Mouse (Mus musculus) cortical plate, adult 2 months (tissue): ENCODE measurements around the gene Camta1. TPM values are rescaled to one million over a fixed set of nuclear protein-coding genes. Genes with fewer than 3 reads are reported as not detected.

ENCODE experiments used
- H3K27ac ChIP-seq: fragments of 200-500 bp; 2 replicates; pipeline ENCODE4 v1.5.1; 2012; ENCODE audit warnings: low read length, control low read depth, inconsistent platforms; ENCODE audit not compliant: insufficient read depth
- H3K4me1 ChIP-seq: fragments of 200-500 bp; 2 replicates; pipeline ENCODE4 v1.6.1; 2011; ENCODE audit warnings: low read length; ENCODE audit not compliant: control insufficient read depth, insufficient read depth
- H3K4me3 ChIP-seq: fragments of 200-500 bp; 2 replicates; pipeline ENCODE4 v1.5.1; 2011; ENCODE audit warnings: mild to moderate bottlenecking, low read length, control low read depth; ENCODE audit not compliant: insufficient read depth
- CTCF ChIP-seq: fragments of 200-500 bp; IDR thresholded peaks from 2 replicates; pipeline ENCODE4 v1.5.1; 2011; ENCODE audit warnings: mild to moderate bottlenecking, control low read depth, low read length; ENCODE audit not compliant: insufficient read depth; ENCODE audit errors: extremely low read depth
- POLR2A ChIP-seq: fragments of 200-500 bp; IDR thresholded peaks from 2 replicates; pipeline ENCODE4 v1.6.1; 2011; ENCODE audit warnings: mild to moderate bottlenecking, low read length, control low read depth; ENCODE audit not compliant: insufficient read depth; ENCODE audit errors: extremely low read depth
- polyA plus RNA-seq: library from polyadenylated mRNA; depleted of rRNA; stranded (reverse); fragments of >200 nt; gene quantifications from 2 replicates; pipeline ENCODE4 v1.2.3, GENCODE M21; 2012

The Camta1 gene
- polyA plus RNA-seq, 1 experiment, result 111 TPM

- no peak overlapping the region for H3K4me3 ChIP-seq
- TF ChIP-seq POLR2A, result no peak
- TF ChIP-seq CTCF, result no peak
- peaks cover 2% of the 10 kb centered on the region; the same call in 1 of the 2 replicates for H3K4me1 ChIP-seq
- H3K27ac ChIP-seq, result no peak overlapping the region
Measured at GRCm38 (mm10) chr4:151535916-151536450, 325.7 kb downstream of the Camta1 start.

- TF ChIP-seq POLR2A (no peak), CTCF (no peak)
- Histone ChIP-seq H3K4me3 (no peak overlapping the region), H3K27ac (no peak overlapping the region)
Measured at GRCm38 (mm10) chr4:151533451-151533850, 328.2 kb downstream of the Camta1 start.

DNA sequence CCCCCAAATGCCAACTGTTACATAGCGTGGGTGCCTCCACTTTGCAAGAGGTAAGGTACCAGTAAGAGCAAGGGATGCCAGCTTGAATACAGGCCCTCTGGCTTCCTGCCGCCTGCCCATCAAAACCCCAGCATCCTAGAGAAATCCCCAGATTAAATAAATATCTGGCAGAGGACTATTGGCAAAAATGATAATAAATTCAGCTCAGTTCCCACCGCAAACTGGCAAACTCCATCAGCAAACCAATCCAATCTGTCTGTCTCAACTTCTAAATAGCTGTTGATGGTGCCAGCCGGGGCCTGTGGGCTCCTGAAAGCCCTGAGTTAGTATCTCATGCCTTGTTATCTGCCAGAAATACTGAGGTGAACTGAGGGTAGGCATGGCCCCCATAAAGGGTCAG is 333.2 kb downstream of the Camta1 start:
- no peak overlapping the region for H3K27ac ChIP-seq
- TF ChIP-seq CTCF (no peak), POLR2A (no peak)
- no peak overlapping the region for H3K4me3 ChIP-seq
- H3K4me1 ChIP-seq, result no peaks in the 10 kb centered on the region

More at GRCm38 (mm10) chr4:151533451-151533850, 328.2 kb downstream of the Camta1 start:
- H3K4me1 ChIP-seq, result no peaks in the 10 kb centered on the region

GRCm38 (mm10) chr4:151527763-151528162 is 333.9 kb downstream of the Camta1 start:
- no peak overlapping the region for H3K4me3 ChIP-seq
- no peak overlapping the region for H3K27ac ChIP-seq
- no peaks in the 10 kb centered on the region for H3K4me1 ChIP-seq
- TF ChIP-seq POLR2A (no peak), CTCF (no peak)

GRCm38 (mm10) chr4:151520103-151520502 is 341.6 kb downstream of the Camta1 start:
- Histone ChIP-seq H3K27ac (no peak overlapping the region), H3K4me1 (0 out of 2 replicates have a peak, but pooled peaks cover 1% of the 10 kb centered on the region), H3K4me3 (no peak overlapping the region)
- TF ChIP-seq POLR2A (no peak), CTCF (no peak)

DNA sequence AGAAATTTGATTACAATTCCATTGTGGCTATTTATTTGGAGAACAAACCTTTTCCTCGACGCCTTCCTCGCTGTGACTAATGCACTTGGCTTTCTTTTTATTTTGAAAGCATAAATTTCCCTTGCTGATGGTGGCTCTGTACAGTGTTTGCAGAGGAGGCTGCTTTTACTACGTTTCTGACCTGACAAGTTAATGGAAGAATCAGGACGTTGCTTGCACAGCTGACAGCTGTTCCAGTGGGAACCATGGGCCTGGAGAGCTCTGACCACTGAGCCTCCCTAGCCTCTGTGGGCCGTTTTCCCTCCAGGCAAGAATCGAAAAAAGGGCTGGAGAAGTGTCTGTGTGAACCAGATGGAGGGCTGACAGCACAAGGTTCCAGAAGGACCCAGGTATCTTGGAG is 342.7 kb downstream of the Camta1 start:
- TF ChIP-seq CTCF (no peak), POLR2A (no peak)
- Histone ChIP-seq H3K27ac (no peak overlapping the region), H3K4me1 (0 out of 2 replicates have a peak, but pooled peaks cover 1% of the 10 kb centered on the region), H3K4me3 (no peak overlapping the region)

DNA sequence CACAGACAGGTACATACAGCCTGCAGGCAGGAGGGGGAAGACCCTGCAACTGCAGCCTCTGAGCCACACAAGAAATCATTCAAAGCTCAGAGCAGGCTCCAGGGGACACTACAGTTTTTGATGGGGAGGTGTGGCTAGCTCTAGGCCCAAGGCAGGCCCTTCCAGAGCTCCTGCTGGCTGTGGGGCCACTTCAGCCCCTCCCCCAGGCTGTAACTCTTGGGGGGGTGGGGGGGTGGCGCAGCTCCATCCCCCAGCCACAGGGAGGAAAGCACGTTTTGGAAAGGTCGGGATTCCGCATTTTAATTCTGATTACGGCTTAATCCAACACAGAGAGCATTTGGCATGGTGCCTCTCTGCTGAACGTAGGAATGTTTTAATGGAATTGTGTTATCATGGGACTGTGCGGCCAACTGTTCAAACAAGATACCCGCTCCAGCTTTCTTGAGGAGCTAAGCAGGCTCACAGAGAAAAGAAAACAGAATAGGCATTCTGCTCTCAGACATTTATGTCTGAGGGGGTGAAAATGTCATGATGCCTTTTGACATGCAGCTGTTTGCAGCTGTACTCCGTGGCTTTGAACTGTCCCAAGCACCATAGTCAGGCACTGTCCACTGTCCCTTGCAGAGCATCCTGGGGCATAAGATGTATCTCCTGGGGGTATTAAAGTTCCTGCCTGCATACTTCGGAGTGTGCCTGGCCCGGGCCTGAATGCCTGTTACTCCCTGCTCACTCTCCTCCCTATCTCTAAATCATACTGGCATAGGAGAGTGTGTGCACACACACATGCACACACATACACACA is 344.5 kb downstream of the Camta1 start:
- H3K27ac ChIP-seq, result no peak overlapping the region
- H3K4me3 ChIP-seq, result no peak overlapping the region
- H3K4me1 ChIP-seq, result 0 out of 2 replicates have a peak, but pooled peaks cover 1% of the 10 kb centered on the region
- TF ChIP-seq CTCF, result no peak

DNA sequence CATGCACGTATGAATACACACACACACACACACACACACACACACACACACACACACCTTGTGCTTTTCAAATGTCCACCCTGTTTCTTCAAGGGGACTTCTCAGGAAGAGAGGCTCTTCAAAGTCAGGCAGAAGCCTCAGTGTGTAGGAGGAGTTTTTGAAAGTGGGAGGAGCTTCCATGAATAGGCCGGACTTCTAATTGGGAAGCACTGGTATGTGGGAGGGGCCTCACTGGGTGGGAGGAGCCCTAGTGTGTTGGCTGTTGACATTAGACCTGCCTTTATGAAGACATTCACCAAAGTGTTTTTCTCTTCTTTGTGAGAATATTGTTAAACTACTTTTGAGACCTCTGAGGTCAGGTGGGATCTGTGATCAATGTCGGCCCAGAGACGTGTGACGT is 346.4 kb downstream of the Camta1 start:
- Histone ChIP-seq H3K27ac (no peak overlapping the region), H3K4me3 (no peak overlapping the region), H3K4me1 (0 out of 2 replicates have a peak, but pooled peaks cover 1% of the 10 kb centered on the region)
- no peak for TF ChIP-seq POLR2A
- TF ChIP-seq CTCF, result no peak

DNA sequence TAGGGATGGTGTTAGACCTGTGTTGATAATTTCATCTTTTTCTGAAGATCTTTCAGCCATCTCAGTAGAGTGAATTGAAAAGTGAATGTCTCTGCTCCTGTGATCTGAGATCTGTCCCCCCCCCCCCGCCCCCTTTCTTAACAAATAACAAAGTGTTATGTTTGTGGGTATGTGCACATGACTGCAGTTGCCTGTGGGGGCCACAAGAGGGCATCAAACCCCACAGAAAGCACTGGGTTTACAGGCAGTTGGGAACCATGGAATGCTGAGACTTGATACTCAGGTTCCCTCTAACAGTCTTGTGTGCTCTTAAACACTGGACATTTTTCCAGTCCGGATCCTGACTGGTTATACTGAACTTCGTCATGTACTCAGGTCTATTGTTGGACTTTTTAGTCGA is 350.6 kb downstream of the Camta1 start:
- Histone ChIP-seq H3K4me1 (no peaks in the 10 kb centered on the region), H3K4me3 (no peak overlapping the region), H3K27ac (no peak overlapping the region)
- TF ChIP-seq CTCF, result 0 out of 2 replicates have a peak, but pooled peaks have one; percentile 2
- no peak for TF ChIP-seq POLR2A

DNA sequence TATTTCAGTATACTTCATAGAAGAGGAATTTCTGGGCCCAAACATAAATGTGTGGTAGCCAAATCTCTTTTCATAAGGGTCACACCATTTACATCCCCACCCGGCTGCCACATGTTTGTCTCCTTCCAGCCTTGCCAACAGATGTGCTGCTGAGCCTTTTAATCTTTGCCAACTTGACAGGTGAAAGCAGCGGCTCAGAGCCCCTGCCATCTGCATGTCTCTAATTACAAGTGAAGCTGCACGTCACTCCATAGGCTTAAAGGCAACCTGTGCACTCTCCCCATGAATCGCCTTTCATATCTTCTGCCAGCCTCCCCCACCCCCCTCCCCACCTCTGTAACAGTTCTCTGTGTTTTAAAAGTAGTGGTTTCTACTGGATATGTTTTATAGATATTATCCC is 351.3 kb downstream of the Camta1 start:
- Histone ChIP-seq H3K27ac (no peak overlapping the region), H3K4me3 (no peak overlapping the region), H3K4me1 (no peaks in the 10 kb centered on the region)
- no peak for TF ChIP-seq POLR2A
- no peak for TF ChIP-seq CTCF
